Mouse (Mus musculus): ENCODE measurements around the gene Ptprr. TPM values are rescaled to one million over a fixed set of nuclear protein-coding genes. Genes with fewer than 3 reads are reported as not detected.

Ptprr gene
- polyA plus RNA-seq, 1 experiment from 2014 or later: 8.4 TPM

DNA sequence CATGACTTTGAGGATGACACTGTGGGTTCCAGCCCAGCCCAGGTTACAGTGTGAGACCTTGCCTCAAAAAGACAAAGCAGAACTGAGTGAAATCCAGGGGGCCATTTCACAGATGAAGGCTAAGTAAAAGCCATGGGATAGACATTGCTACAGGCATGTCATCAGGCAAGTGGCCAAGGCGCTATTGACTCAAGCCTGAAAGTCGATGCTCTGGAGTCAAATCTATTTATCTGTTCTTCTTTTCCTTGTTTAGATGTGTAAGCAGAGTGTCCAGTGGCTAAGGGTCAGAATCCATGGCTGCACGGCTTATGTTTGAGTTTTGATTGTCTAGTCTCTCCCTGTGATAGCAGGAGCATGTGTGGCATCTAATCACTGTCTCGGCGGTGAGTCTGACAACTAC lies 60.6 kb downstream of the Ptprr start:
- Histone ChIP-seq H3K4me2 (replicated peaks; ENCODE audit: low read depth) (no peak overlapping the region), H3K4me1 (replicated peaks; ENCODE audit: control insufficient read depth, insufficient read depth) (no peaks in the 10 kb centered on the region), H3K36me3 (ENCODE audit: control insufficient read depth, insufficient read depth, low read length) (no peaks in the 10 kb centered on the region), H3K9ac (ENCODE audit: low read length) (no peak overlapping the region), H3K9me3 (ENCODE audit: control insufficient read depth, low read length) (no peaks in the 10 kb centered on the region), H3K4me3 (ENCODE audit: low read depth, low read length) (no peak overlapping the region), H3K27ac (replicated peaks) (no peak overlapping the region), H3K27me3 (ENCODE audit: control insufficient read depth, insufficient read depth, low read length) (no peaks in the 10 kb centered on the region)
- 64% methylated on average over 5 of the region's 5 CpGs for WGBS
- no peak for ATAC-seq (ENCODE audit: low FRiP score, low TSS enrichment)
- TF ChIP-seq CTCF (IDR thresholded peaks at IDR 0.05; ENCODE audit: low read depth): no peak
- no peak for TF ChIP-seq EP300 (optimal IDR thresholded peaks at IDR 0.05)
- DNase-seq (ENCODE audit: low spot score): no peak

DNA sequence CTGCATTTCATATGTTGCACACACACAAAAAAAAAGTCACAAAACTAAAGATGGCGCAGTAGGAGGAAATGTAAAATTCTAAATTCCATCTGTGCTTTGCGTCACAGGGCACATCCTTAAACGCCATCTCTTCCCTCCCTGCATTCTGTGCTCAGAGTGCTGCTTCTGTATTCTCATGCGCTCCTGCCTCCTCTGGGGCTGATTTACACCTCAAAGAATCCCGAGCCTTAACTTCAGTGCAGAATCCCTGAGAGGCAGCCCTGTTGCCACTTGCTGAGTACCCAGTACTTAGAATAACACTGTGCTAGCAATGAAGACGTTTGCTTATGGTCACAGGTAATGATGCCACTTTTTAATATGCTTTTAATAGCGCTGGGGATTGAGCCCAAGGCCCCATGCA lies 61.4 kb downstream of the Ptprr start:
- no peaks in the 10 kb centered on the region for H3K9me3 ChIP-seq (ENCODE audit: control insufficient read depth, low read length)
- WGBS: 41% methylated on average over 7 of the region's 7 CpGs
- no peaks in the 10 kb centered on the region for H3K27me3 ChIP-seq (ENCODE audit: control insufficient read depth, insufficient read depth, low read length)
- no peak overlapping the region for H3K4me3 ChIP-seq (ENCODE audit: low read depth, low read length)
- no peaks in the 10 kb centered on the region for H3K4me1 ChIP-seq (replicated peaks; ENCODE audit: control insufficient read depth, insufficient read depth)
- DNase-seq (ENCODE audit: low spot score) (no peak), ATAC-seq (ENCODE audit: low FRiP score, low TSS enrichment) (no peak)
- H3K4me2 ChIP-seq (replicated peaks; ENCODE audit: low read depth): no peak overlapping the region
- H3K36me3 ChIP-seq (ENCODE audit: control insufficient read depth, insufficient read depth, low read length): no peaks in the 10 kb centered on the region
- H3K9ac ChIP-seq (ENCODE audit: low read length): no peak overlapping the region
- TF ChIP-seq EP300 (optimal IDR thresholded peaks at IDR 0.05) (no peak), CTCF (IDR thresholded peaks at IDR 0.05; ENCODE audit: low read depth) (no peak)
- no peak overlapping the region for H3K27ac ChIP-seq (replicated peaks)

DNA sequence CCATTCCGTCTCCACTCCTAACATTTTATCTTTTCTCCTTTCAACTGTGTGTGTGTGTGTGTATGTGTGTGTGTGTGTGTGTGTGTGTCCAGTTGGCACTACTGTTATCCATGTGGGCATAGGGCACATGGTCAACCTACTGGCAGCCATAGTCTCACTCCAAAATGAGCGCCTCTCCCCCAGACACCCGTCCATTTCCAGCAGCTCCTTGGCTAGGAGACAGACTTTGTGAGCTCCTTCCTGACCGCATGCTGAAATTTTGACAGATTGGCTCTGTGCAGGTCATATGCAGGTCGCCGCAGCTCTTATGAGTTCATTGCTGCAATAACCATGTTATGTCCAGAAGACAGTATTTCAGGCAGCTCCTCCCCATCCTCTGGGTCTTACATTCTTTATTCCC lies 62.8 kb downstream of the Ptprr start:
- Histone ChIP-seq H3K9me3 (ENCODE audit: control insufficient read depth, low read length) (no peaks in the 10 kb centered on the region), H3K4me3 (ENCODE audit: low read depth, low read length) (no peak overlapping the region), H3K4me1 (replicated peaks; ENCODE audit: control insufficient read depth, insufficient read depth) (no peaks in the 10 kb centered on the region), H3K9ac (ENCODE audit: low read length) (no peak overlapping the region), H3K4me2 (replicated peaks; ENCODE audit: low read depth) (no peak overlapping the region), H3K36me3 (ENCODE audit: control insufficient read depth, insufficient read depth, low read length) (no peaks in the 10 kb centered on the region), H3K27ac (replicated peaks) (no peak overlapping the region), H3K27me3 (ENCODE audit: control insufficient read depth, insufficient read depth, low read length) (no peaks in the 10 kb centered on the region)
- DNase-seq (ENCODE audit: low spot score) (no peak), ATAC-seq (ENCODE audit: low FRiP score, low TSS enrichment) (no peak)
- WGBS: 70% methylated on average over 6 of the region's 6 CpGs
- TF ChIP-seq CTCF (IDR thresholded peaks at IDR 0.05; ENCODE audit: low read depth) (no peak), EP300 (optimal IDR thresholded peaks at IDR 0.05) (no peak)

- DNase-seq (ENCODE audit: low spot score): peak; percentile 14
- 17% methylated on average over 3 of the region's 3 CpGs for WGBS
- H3K9ac ChIP-seq (ENCODE audit: low read length): no peak overlapping the region
These were observed 66.0 kb downstream of the Ptprr start for GRCm38 (mm10) chr10:116083965-116084364.

DNA sequence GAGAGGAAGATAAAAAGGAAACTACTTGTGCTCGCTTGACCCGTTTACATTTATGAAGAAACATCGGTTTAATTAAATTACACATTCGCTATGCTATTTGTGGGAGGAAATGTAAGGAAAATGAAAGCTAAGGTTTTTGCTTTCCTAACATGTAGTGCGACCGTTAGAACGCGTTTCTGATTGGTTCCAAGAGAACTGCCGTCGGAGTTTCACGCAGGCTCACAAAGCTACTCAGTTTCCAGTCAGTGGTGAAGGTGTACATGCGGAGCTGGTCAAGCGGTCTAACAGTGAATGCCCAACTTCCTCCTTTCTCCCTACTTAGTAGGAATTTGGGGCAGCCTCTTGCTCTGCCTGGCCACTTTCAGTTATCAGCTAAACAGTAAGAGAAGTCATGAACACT lies 78.5 kb downstream of the Ptprr start:
- no peaks in the 10 kb centered on the region for H3K27me3 ChIP-seq (ENCODE audit: control insufficient read depth, insufficient read depth, low read length)
- H3K9ac ChIP-seq (ENCODE audit: low read length): no peak overlapping the region
- TF ChIP-seq CTCF (IDR thresholded peaks at IDR 0.05; ENCODE audit: low read depth): no peak
- TF ChIP-seq EP300 (optimal IDR thresholded peaks at IDR 0.05): no peak
- DNase-seq (ENCODE audit: low spot score) (no peak), ATAC-seq (ENCODE audit: low FRiP score, low TSS enrichment) (no peak)
- no peak overlapping the region for H3K4me2 ChIP-seq (replicated peaks; ENCODE audit: low read depth)
- no peaks in the 10 kb centered on the region for H3K36me3 ChIP-seq (ENCODE audit: control insufficient read depth, insufficient read depth, low read length)
- no peak overlapping the region for H3K27ac ChIP-seq (replicated peaks)
- no peaks in the 10 kb centered on the region for H3K4me1 ChIP-seq (replicated peaks; ENCODE audit: control insufficient read depth, insufficient read depth)
- no peaks in the 10 kb centered on the region for H3K9me3 ChIP-seq (ENCODE audit: control insufficient read depth, low read length)
- 85% methylated on average over 13 of the region's 13 CpGs for WGBS
- H3K4me3 ChIP-seq (ENCODE audit: low read depth, low read length): no peak overlapping the region

More at GRCm38 (mm10) chr10:116083965-116084364, 66.0 kb downstream of the Ptprr start:
- H3K4me2 ChIP-seq (replicated peaks; ENCODE audit: low read depth): no peak overlapping the region
- H3K27ac ChIP-seq (replicated peaks): no peak overlapping the region
- H3K4me1 ChIP-seq (replicated peaks; ENCODE audit: control insufficient read depth, insufficient read depth): no peaks in the 10 kb centered on the region
- H3K4me3 ChIP-seq (ENCODE audit: low read depth, low read length): no peak overlapping the region
- ATAC-seq (ENCODE audit: low FRiP score, low TSS enrichment): no peak
- no peaks in the 10 kb centered on the region for H3K27me3 ChIP-seq (ENCODE audit: control insufficient read depth, insufficient read depth, low read length)
- no peaks in the 10 kb centered on the region for H3K9me3 ChIP-seq (ENCODE audit: control insufficient read depth, low read length)
- no peaks in the 10 kb centered on the region for H3K36me3 ChIP-seq (ENCODE audit: control insufficient read depth, insufficient read depth, low read length)
- peak; percentile 72 for TF ChIP-seq CTCF (IDR thresholded peaks at IDR 0.05; ENCODE audit: low read depth)
- no peak for TF ChIP-seq EP300 (optimal IDR thresholded peaks at IDR 0.05)

GRCm38 (mm10) chr10:116098470-116098869 lies 80.5 kb downstream of the Ptprr start:
- Histone ChIP-seq H3K9ac (ENCODE audit: low read length) (no peak overlapping the region), H3K27ac (replicated peaks) (no peak overlapping the region), H3K36me3 (ENCODE audit: control insufficient read depth, insufficient read depth, low read length) (no peaks in the 10 kb centered on the region), H3K27me3 (ENCODE audit: control insufficient read depth, insufficient read depth, low read length) (no peaks in the 10 kb centered on the region), H3K4me1 (replicated peaks; ENCODE audit: control insufficient read depth, insufficient read depth) (no peaks in the 10 kb centered on the region), H3K9me3 (ENCODE audit: control insufficient read depth, low read length) (no peaks in the 10 kb centered on the region), H3K4me3 (ENCODE audit: low read depth, low read length) (no peak overlapping the region), H3K4me2 (replicated peaks; ENCODE audit: low read depth) (no peak overlapping the region)
- WGBS: 84% methylated on average over 7 of the region's 7 CpGs
- TF ChIP-seq EP300 (optimal IDR thresholded peaks at IDR 0.05) (no peak), CTCF (IDR thresholded peaks at IDR 0.05; ENCODE audit: low read depth) (no peak)
- DNase-seq (ENCODE audit: low spot score): peak; percentile 24
- peak; percentile 85 for ATAC-seq (ENCODE audit: low FRiP score, low TSS enrichment)
